Mouse (Mus musculus) layer of hippocampus, adult 18-20 months (tissue): ENCODE data around the gene Rad51b. TPM values are rescaled to one million over a fixed set of nuclear protein-coding genes. Genes with fewer than 3 reads are reported as not detected.

Experiments
- DNase-seq, 2 experiments: peaks; one replicate each; pipeline ENCODE4 v3.0.0; 2022; ENCODE audit warnings: low spot score in 2 of 2
- total RNA-seq, 2 experiments: library from RNA; stranded (reverse); gene quantifications; 2 replicates each; pipeline ENCODE4 v1.2.3; 2021

Gene Rad51b
- total RNA-seq, 2 experiments from 2014 or later = 0.17 TPM; not detected in 1

GRCm38 (mm10) chr12:79433724-79434442, 136.8 kb downstream of the Rad51b start:
- DNase-seq = no peak

- DNase-seq = peak in 1 of 2 experiments; percentile 24
Measured at GRCm38 (mm10) chr12:79435474-79435873, 138.4 kb downstream of the Rad51b start.

GRCm38 (mm10) chr12:79436035-79436434, 139.0 kb downstream of the Rad51b start:
- no peak for DNase-seq

- DNase-seq = peak in 1 of 2 experiments; percentile 34
Measured at GRCm38 (mm10) chr12:79436892-79437291, 139.8 kb downstream of the Rad51b start.

- DNase-seq = no peak
Measured at GRCm38 (mm10) chr12:79437572-79437971, 140.5 kb downstream of the Rad51b start.

- DNase-seq = no peak
Measured at GRCm38 (mm10) chr12:79439961-79440360, 142.9 kb downstream of the Rad51b start.

- DNase-seq = no peak
Measured at GRCm38 (mm10) chr12:79441210-79442005, 144.3 kb downstream of the Rad51b start.

- no peak for DNase-seq
Measured at GRCm38 (mm10) chr12:79442126-79442525, 145.0 kb downstream of the Rad51b start.

- DNase-seq = no peak
Measured at GRCm38 (mm10) chr12:79442836-79443390, 145.8 kb downstream of the Rad51b start.

- no peak for DNase-seq
Measured at GRCm38 (mm10) chr12:79444646-79445045, 147.6 kb downstream of the Rad51b start.

- no peak for DNase-seq
Measured at GRCm38 (mm10) chr12:79447039-79447438, 150.0 kb downstream of the Rad51b start.

- DNase-seq = no peak
Measured at GRCm38 (mm10) chr12:79449817-79450411, 152.8 kb downstream of the Rad51b start.

- no peak for DNase-seq
Measured at GRCm38 (mm10) chr12:79452882-79453281, 155.8 kb downstream of the Rad51b start.

- DNase-seq = no peak
Measured at GRCm38 (mm10) chr12:79454017-79454416, 156.9 kb downstream of the Rad51b start.

GRCm38 (mm10) chr12:79455061-79455847, 158.2 kb downstream of the Rad51b start:
- no peak for DNase-seq

- DNase-seq = no peak
Measured at GRCm38 (mm10) chr12:79455848-79456164, 158.7 kb downstream of the Rad51b start.

- DNase-seq = no peak
Measured at GRCm38 (mm10) chr12:79456251-79456650, 159.2 kb downstream of the Rad51b start.

- no peak for DNase-seq
Measured at GRCm38 (mm10) chr12:79463371-79463770, 166.3 kb downstream of the Rad51b start.

GRCm38 (mm10) chr12:79470113-79470512, 173.0 kb downstream of the Rad51b start:
- DNase-seq = no peak

GRCm38 (mm10) chr12:79471868-79472267, 174.8 kb downstream of the Rad51b start:
- DNase-seq = no peak

GRCm38 (mm10) chr12:79476413-79477046, 179.4 kb downstream of the Rad51b start:
- no peak for DNase-seq
